Mouse (Mus musculus): ENCODE measurements around the gene Zcchc14.

The Zcchc14 gene

GRCm38 (mm10) chr8:121665329-121665728, 12.6 kb upstream of the Zcchc14 start:
- DNase-seq (ENCODE audit: low spot score): peak; percentile 40

- DNase-seq (ENCODE audit: low spot score): no peak
Observed at GRCm38 (mm10) chr8:121663101-121663500, 10.4 kb upstream of the Zcchc14 start.

DNA sequence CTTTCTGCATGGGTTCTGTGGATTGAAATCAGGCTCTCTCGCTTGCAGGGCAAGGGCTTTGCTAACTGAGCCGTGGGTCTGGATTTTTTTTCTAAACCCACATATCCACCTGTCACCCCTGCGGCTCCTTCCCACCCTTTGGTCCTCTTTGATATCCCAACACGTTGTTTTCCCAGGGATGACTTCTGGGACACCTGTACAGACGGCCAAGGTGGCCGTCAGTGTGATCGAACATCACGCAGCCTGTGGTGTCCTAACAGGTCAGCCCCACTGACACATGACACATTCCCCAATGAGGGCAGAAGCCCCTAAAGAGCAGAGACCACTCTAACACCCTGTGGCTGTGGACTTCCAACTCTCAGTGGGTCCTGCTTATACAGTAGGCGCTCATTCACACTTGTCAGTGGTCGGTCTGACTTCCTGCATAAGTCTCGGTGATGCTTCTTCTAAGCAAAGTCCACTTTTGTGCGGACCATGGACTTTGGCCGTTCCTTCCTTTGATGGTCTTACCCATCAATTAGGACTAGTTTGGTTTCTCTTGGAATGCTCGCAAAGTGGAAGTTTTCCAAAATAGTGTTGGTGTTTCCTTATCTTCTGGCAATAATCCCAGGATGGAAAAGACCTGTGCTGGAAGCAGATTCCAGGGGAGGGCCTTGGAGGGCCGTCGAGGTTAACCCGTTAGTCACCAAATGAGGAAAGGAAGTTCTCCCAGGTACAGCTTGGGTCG, 9.1 kb upstream of the Zcchc14 start:
- DNase-seq (ENCODE audit: low spot score): no peak

GRCm38 (mm10) chr8:121660602-121661001, 7.9 kb upstream of the Zcchc14 start:
- DNase-seq (ENCODE audit: low spot score): no peak

GRCm38 (mm10) chr8:121654966-121655494, 2.3 kb upstream of the Zcchc14 start:
- no peak for DNase-seq (ENCODE audit: low spot score)

- no peak for DNase-seq (ENCODE audit: low spot score)
Observed at GRCm38 (mm10) chr8:121654131-121654530, 1.4 kb upstream of the Zcchc14 start.

DNA sequence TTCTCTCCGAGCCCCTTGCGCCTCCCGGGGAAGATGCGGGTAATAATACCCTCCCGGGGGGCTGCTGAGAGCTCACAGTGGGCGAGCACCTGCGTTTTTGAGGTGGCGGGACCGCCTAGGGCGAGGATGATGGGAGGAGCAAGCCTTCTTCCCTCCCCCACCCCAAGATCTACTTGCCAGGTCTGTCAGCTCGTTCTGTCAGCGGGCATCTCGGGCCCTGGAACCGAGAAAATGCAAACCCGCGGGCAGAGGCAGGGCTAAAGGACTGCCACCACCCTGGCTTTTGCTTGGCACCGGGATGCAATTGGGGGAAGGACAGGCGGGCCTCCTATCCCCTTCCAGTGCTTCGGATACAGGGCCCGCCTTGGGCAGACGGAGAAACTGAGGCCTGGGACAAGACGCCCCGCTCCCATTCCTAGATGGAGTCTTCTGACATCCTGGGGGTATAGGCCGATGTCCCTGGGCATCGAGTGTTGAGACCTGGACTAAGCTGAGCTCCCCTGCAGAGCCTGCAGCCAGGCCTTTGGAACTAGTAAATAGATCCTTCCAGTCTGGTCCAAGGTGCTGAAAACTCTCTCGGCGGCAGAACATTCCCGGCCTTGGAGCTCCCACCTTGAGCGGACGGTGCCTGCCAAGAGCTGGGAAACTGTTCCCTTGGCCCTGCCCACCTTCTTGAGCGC, 779 bp upstream of the Zcchc14 start:
- DNase-seq (ENCODE audit: low spot score): no peak

DNA sequence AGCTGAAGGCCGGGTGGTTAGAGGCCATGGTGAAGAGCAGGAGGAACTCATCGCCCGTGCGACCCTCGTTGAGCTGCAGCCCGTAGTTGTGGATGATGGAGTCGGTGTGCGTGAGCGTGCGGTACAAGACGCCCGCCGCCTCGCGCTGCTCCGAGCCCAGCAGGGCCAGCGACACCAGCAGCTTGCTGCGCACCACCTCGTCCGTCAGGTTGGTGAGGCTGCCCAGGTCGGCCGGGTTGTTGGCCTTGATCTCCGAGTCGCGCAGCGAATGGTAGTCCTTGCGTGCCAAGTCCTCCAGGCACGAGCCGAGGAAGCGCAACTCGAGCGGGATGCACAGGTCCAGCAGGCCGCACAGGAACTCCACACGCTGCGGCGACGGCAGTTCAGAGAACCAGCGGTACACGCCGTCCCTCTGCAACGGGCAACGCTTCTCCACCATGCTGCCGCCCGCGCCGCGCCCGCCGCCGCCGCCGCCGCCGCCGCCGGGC, 783 bp downstream of the Zcchc14 start:
- DNase-seq (ENCODE audit: low spot score): no peak

DNA sequence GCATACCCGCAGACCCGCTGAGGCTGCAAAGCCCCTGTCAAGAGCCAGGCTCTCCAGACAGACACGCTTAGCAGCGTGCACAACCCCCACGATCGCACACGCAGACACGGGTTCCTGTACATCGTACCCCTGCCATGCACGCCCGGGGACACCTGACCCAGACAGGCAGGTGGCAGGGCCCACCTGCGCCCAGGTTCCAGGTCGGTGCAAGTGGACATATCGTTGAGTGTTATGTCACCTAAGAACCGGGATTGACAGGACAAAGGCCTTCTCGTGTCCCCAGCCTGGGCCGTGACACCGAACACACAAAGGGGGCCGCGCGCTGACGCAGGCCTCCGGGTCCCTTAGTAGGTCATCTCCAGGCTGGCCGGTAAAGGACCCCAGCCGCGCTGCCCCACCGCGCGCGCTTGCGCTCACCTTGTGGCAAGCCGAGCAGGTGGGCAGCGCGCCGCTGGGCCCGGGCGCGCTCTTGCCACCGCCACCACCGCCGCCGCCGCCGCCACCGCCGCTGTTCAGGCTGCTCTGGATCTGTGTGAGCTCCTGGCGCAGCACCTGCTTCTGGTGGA, 1.3 kb downstream of the Zcchc14 start:
- DNase-seq (ENCODE audit: low spot score): no peak

DNA sequence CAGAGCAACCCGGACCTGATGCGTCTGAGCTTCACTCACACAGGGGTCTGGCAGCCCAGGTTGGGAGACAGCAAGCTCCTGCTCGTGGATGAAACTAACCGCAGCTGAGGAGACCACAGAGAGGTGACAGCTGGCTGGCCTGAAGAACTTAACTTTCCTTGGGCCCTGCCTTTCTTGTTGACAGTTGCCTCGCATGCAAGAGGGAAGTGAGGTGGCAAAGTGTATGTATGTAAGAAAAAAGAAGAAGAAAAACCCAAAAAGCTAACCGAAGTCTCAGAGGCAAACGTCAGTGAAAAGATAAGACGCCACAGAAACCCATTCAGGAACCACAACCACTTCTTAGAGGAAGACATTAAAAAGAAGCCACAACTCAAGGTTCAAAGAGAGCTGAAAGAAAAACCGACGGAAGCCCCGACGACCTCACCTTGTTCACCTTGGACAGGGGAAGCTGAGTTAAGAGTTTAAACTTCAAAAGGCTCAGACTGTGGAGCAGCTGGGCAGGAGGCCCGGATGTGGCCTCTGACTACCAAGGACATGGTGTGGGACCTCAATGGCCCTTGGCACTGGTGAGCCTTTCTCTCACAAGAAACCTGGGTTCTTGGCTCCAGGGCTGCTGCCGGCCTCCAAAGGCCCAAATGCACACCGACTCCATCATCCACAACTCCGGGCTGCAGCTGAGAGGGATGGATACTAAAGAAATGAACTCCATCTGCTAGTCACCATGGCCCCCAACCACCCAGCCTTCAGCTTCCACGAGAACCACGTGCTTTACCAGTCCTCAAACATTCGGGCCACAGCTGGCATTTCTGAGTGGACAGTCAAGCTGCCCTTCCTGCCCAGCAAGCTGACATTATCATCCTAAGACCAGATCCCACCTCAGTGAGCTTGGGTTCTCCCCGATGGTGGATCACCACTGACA, 2.1 kb downstream of the Zcchc14 start:
- no peak for DNase-seq (ENCODE audit: low spot score)

- DNase-seq (ENCODE audit: low spot score): no peak
Observed at GRCm38 (mm10) chr8:121649904-121650303, 2.8 kb downstream of the Zcchc14 start.

- DNase-seq (ENCODE audit: low spot score): no peak
Observed at GRCm38 (mm10) chr8:121649423-121649822, 3.3 kb downstream of the Zcchc14 start.

GRCm38 (mm10) chr8:121648451-121648850, 4.2 kb downstream of the Zcchc14 start:
- no peak for DNase-seq (ENCODE audit: low spot score)

- no peak for DNase-seq (ENCODE audit: low spot score)
Observed at GRCm38 (mm10) chr8:121647511-121648215, 5.0 kb downstream of the Zcchc14 start.

DNA sequence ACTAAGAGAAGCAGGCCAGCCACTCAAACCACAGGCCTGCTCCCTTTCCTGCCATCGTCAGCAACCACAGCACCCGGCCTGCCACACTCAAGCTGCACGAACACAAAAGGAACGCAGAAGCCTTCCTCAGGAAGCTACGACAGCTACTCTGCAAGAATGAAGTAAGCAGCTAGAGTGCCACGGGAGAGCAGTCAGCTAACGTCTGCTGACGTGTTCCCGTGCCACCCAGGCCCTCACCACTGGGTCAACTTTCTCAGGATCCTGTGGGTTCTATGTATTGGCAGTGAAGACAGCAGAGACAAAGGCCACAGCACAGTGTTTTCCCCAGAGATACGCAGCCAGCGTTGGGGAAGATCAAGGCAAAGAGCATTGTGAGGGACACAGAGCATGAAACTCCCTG, 9.3 kb downstream of the Zcchc14 start:
- DNase-seq (ENCODE audit: low spot score): no peak

- DNase-seq (ENCODE audit: low spot score): no peak
Observed at GRCm38 (mm10) chr8:121642804-121643203, 9.9 kb downstream of the Zcchc14 start.

DNA sequence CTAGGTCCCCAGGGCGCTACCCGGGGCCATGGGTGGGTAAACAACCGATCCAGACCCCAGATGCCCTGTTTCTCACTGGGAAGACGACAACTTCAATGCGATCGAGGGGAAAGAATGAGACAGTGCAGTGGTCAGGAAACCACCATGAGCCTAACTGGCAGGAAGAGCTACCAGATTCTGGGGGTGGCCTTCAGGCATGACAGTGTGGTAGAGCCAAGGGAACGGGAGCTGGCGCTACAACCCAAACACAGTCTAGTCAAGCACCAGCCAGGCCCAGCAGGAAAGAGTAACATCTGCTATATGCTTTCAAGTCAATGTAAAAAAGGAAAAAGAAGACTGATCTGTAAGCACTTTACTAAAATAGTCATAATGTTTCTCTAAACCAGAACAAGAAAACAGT, 16.5 kb downstream of the Zcchc14 start:
- no peak for DNase-seq (ENCODE audit: low spot score)

GRCm38 (mm10) chr8:121635534-121635933, 17.2 kb downstream of the Zcchc14 start:
- DNase-seq (ENCODE audit: low spot score): no peak

GRCm38 (mm10) chr8:121632401-121632800, 20.3 kb downstream of the Zcchc14 start:
- no peak for DNase-seq (ENCODE audit: low spot score)

DNA sequence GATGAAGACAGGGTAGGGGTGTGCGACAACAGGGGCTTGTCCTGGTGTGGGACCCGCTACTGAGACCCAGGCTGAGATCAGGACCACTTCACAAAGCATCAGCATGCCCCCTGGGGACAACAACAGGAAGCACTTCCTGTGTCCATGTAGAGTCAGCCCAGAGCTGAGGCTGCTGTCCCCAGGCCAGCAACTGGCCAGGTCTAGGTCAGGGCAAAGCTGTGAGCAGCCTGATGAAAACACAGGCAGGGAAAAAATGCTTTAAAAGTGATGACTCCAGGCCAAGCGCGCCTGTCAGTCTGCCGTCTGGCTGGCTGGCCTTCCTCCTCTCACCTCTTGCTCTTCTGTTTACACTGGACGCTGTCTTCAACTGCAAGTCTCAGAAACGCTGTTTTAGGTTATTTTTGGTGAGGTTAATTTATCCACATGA, 21.0 kb downstream of the Zcchc14 start:
- DNase-seq (ENCODE audit: low spot score): no peak

DNA sequence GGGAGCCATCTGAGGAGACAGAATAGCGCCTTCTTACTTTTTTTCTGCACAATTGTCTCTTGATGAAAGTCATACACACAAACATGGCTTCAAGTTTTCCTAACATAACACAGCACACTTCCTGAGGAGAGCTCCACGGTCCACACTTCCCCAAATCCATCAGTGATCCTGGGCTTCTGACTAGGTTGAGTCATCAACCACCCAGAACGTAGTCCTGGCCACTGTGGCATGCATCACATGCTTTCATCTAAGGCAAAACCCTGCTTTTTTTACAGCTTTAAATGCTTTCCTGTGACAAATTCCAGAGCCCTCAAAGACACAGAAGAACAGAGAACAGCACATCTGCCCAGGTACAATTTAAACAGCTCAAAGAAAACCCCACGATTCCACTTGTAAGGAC, 24.0 kb downstream of the Zcchc14 start:
- DNase-seq (ENCODE audit: low spot score): no peak

Data from ovary, postnatal 10 days (tissue).